ENCODE assay signal across 22 mouse cellular contexts in genomic region chr2:125788785-125789184, GRCm38 (mm10). TPM values are rescaled to one million over a fixed set of nuclear protein-coding genes. Genes with fewer than 3 reads are reported as not detected.
A peak's percentile ranks its signal among the peaks of the same experiment; 100 is the strongest.
DNase-seq lines count a peak whose midpoint lies in the region; ATAC-seq and TF ChIP-seq lines count a peak whose summit lies in the region.
"Had no signal": no experiment of that assay in that cellular context is flagged by ENCODE, and none has a peak within 500 bp of the region (broad histone marks: within the 10 kb centered on the region; RNA-seq: fewer than 3 reads in every experiment).

No protein-coding gene starts in this region.

- no peaks in the 10 kb centered on the region for H3K79me2 ChIP-seq in myocyte (ENCODE audit: control insufficient read depth, insufficient read depth)

- H3K27ac ChIP-seq in kidney, adult 2 months (ENCODE audit: insufficient read depth, low read depth, low read length) = no peak overlapping the region
- H3K27ac ChIP-seq in kidney, embryonic 14.5 days (ENCODE audit: low read depth, low read length) = no peak overlapping the region
- no peak overlapping the region for H3K27ac ChIP-seq in intestine, embryonic 15.5 days
- H3K27ac ChIP-seq: embryonic facial prominence, embryonic 15.5 days; forebrain, embryonic 12.5 days; hindbrain, embryonic 10.5 days; hindbrain, embryonic 14.5 days had no signal

- no peak for TF ChIP-seq CTCF in kidney, adult 2 months (conservative IDR thresholded peaks at IDR 0.05; ENCODE audit: insufficient read depth, insufficient read length, low read depth, low read length)

- H3K9me3 ChIP-seq in kidney, embryonic 14.5 days (ENCODE audit: control insufficient read depth, low read length) = no peaks in the 10 kb centered on the region
- no peaks in the 10 kb centered on the region for H3K9me3 ChIP-seq in intestine, embryonic 15.5 days
- H3K9me3 ChIP-seq: embryonic facial prominence, embryonic 15.5 days; forebrain, embryonic 12.5 days; heart, embryonic 12.5 days; hindbrain, embryonic 10.5 days had no signal

- H3K27me3 ChIP-seq in kidney, adult 2 months (replicated peaks; ENCODE audit: control insufficient read depth, insufficient read depth, low read length) = no peaks in the 10 kb centered on the region
- no peaks in the 10 kb centered on the region for H3K27me3 ChIP-seq in kidney, embryonic 14.5 days (ENCODE audit: control insufficient read depth, insufficient read depth, low read length)
- no peaks in the 10 kb centered on the region for H3K27me3 ChIP-seq in intestine, embryonic 15.5 days (replicated peaks)
- no peaks in the 10 kb centered on the region for H3K27me3 ChIP-seq in myocyte (ENCODE audit: control insufficient read depth, insufficient read depth, insufficient read length)
- H3K27me3 ChIP-seq: CH12.LX; embryonic facial prominence, embryonic 15.5 days; heart, embryonic 12.5 days had no signal

- H3K4me2 ChIP-seq in kidney, embryonic 14.5 days (replicated peaks; ENCODE audit: low read depth, low read length) = no peak overlapping the region
- H3K4me2 ChIP-seq in intestine, embryonic 15.5 days (replicated peaks) = no peak overlapping the region
- H3K4me2 ChIP-seq in myocyte (ENCODE audit: low read depth) = peak overlapping the region; percentile 44
- H3K4me2 ChIP-seq: embryonic facial prominence, embryonic 15.5 days; forebrain, embryonic 12.5 days; heart, embryonic 12.5 days; hindbrain, embryonic 14.5 days had no signal

- TF ChIP-seq POLR2A in kidney, adult 2 months (IDR thresholded peaks at IDR 0.05; ENCODE audit: low read depth, low read length) = no peak
- no peak for TF ChIP-seq POLR2A in myocyte (IDR thresholded peaks at IDR 0.05; ENCODE audit: insufficient read length, low read depth)

- peak; percentile 34 for DNase-seq in kidney, adult 2 months
- DNase-seq in Muller cell, postnatal 12 days (ENCODE audit: inconsistent ontology term) = peak; percentile 43
- DNase-seq in frontal cortex, adult 2 months (ENCODE audit: extremely low spot score in 1 of 2, low spot score in 1 of 2) = no peak
- no peak for DNase-seq in layer of hippocampus, postnatal 10 days (ENCODE audit: low spot score in 2 of 2)
- DNase-seq: adrenal gland, adult 8-10 months; adrenal gland, postnatal 36 days; cerebellum, adult 11 months; cerebellum, adult 8-10 months; cerebellum, postnatal 14 days; embryo, embryonic 11 days; gastrocnemius, postnatal 14 days had no signal

- H3K36me3 ChIP-seq in kidney, adult 2 months (ENCODE audit: control insufficient read depth, insufficient read depth, low read length) = no peaks in the 10 kb centered on the region
- no peaks in the 10 kb centered on the region for H3K36me3 ChIP-seq in kidney, embryonic 14.5 days (ENCODE audit: control insufficient read depth, insufficient read depth, low read length)
- no peaks in the 10 kb centered on the region for H3K36me3 ChIP-seq in intestine, embryonic 15.5 days
- no peaks in the 10 kb centered on the region for H3K36me3 ChIP-seq in myocyte (ENCODE audit: control insufficient read depth, insufficient read depth)
- H3K36me3 ChIP-seq: embryonic facial prominence, embryonic 15.5 days; forebrain, embryonic 12.5 days; heart, embryonic 12.5 days; hindbrain, embryonic 10.5 days had no signal

- H3K9ac ChIP-seq in kidney, embryonic 14.5 days (ENCODE audit: low read depth, low read length) = no peak overlapping the region
- H3K9ac ChIP-seq in intestine, embryonic 15.5 days = no peak overlapping the region
- H3K9ac ChIP-seq: embryonic facial prominence, embryonic 15.5 days; forebrain, embryonic 12.5 days; heart, embryonic 12.5 days; hindbrain, embryonic 14.5 days had no signal

- no peak for ATAC-seq in kidney, embryonic 14.5 days (ENCODE audit: low FRiP score, low TSS enrichment)
- peak; percentile 61 for ATAC-seq in intestine, embryonic 15.5 days
- no peak for ATAC-seq in megakaryocyte-erythroid progenitor cell, adult 5-6 weeks (replicated peaks; ENCODE audit: low FRiP score, low TSS enrichment, poor library complexity, severe bottlenecking)
- ATAC-seq: forebrain, embryonic 16.5 days had no signal

- peaks cover 8% of the 10 kb centered on the region; the same call in 1 of the 2 replicates for H3K4me1 ChIP-seq in kidney, adult 2 months (ENCODE audit: control insufficient read depth, insufficient read depth, low read length)
- H3K4me1 ChIP-seq in kidney, embryonic 14.5 days (ENCODE audit: control insufficient read depth, insufficient read depth, low read length) = peaks cover 3% of the 10 kb centered on the region; the same call in 1 of the 2 replicates
- H3K4me1 ChIP-seq in intestine, embryonic 15.5 days (replicated peaks) = 0 out of 2 replicates have a peak, but pooled peaks cover 4% of the 10 kb centered on the region
- H3K4me1 ChIP-seq: embryonic facial prominence, embryonic 15.5 days; forebrain, embryonic 12.5 days had no signal

- WGBS in kidney, adult 2 months = 51% methylated on average over 3 of the region's 3 CpGs
- WGBS in kidney, embryonic 14.5 days = 48% methylated on average over 3 of the region's 3 CpGs
- 44% methylated on average over 3 of the region's 3 CpGs for WGBS in intestine, embryonic 15.5 days

- no peak overlapping the region for H3ac ChIP-seq in myocyte (ENCODE audit: control insufficient read depth, insufficient read length)

- H3K4me3 ChIP-seq in kidney, adult 2 months (ENCODE audit: insufficient read depth, low read depth, low read length) = no peak overlapping the region
- H3K4me3 ChIP-seq in kidney, embryonic 14.5 days (ENCODE audit: low read length) = no peak overlapping the region
- no peak overlapping the region for H3K4me3 ChIP-seq in intestine, embryonic 15.5 days (replicated peaks)
- no peak overlapping the region for H3K4me3 ChIP-seq in myocyte
- H3K4me3 ChIP-seq: embryonic facial prominence, embryonic 15.5 days; forebrain, embryonic 12.5 days; heart, embryonic 12.5 days; hindbrain, embryonic 10.5 days had no signal

TF ChIP-seq in myocyte, 11 proteins besides CTCF, POLR2A, EP300 and RAD21:
- no peak for TF ChIP-seq POLR2AphosphoS2 (IDR thresholded peaks at IDR 0.05; ENCODE audit: insufficient read length, low read depth)

RNA-seq across cellular contexts. Expression of gene Secisbp2l, which starts 6.1 kb away (rescaled TPM):
- polyA plus RNA-seq in kidney, adult 2 months (2012; rRNA removed) = 12.6 and 14.6 TPM in 2 replicates
- 15.7 and 26.7 TPM in 2 replicates for polyA plus RNA-seq in kidney, embryonic 14.5 days (2014; fragmentation: Nextera tagmentation; extraction: Ambion mirVana)
- polyA plus RNA-seq in intestine, embryonic 15.5 days (2015; fragmentation: Nextera tagmentation; extraction: Ambion mirVana) = 14.0 and 14.1 TPM in 2 replicates
- 8.4 TPM for polyA plus RNA-seq in myocyte (2012; fragmentation: generic; extraction: Trizol)
- 10.5 and 18.0 TPM in 2 replicates for total RNA-seq in megakaryocyte-erythroid progenitor cell, adult 5-6 weeks (2014; fragmentation: Nextera tagmentation)
- 11.5 and 13.8 TPM in 2 replicates for total RNA-seq in megakaryocyte-erythroid progenitor cell, adult 5-6 weeks (2017)
- 34.3 and 36.8 TPM in 2 replicates for polyA plus RNA-seq in frontal cortex, adult 2 months (2012; rRNA removed)
- total RNA-seq in layer of hippocampus, postnatal 10 days (2021) = 10 to 100 TPM; 84.8 to 89.2 TPM

Comparison
In these comparisons a context has a peak if more than half of its experiments do, and no peak if none do; other contexts are left out.
1. DNase-seq: peak in kidney, adult 2 months (single experiment) and Muller cell, postnatal 12 days (single experiment); none in frontal cortex, adult 2 months (0 of 2) and layer of hippocampus, postnatal 10 days (0 of 2).